Mouse (Mus musculus) stomach, postnatal 0 days (tissue): Measurements from ENCODE around the gene Gm28230. TPM values are rescaled to one million over a fixed set of nuclear protein-coding genes. Genes with fewer than 3 reads are reported as not detected.

Experiments used
- ATAC-seq: fragments of 200-750 bp; cut with Nextera tagmentation; 2 replicates; pipeline ENCODE4 v1.8.0; 2017; ENCODE audit not compliant: low FRiP score, low TSS enrichment
- DNase-seq: peaks from one replicate; pipeline ENCODE4 v3.0.0-alpha.2; 2016; ENCODE audit warnings: low spot score
- H3K27ac ChIP-seq: fragments of 300-500 bp; sonication (generic); replicated peaks from 2 replicates; pipeline ENCODE4 v1.5.1; 2014; ENCODE audit warnings: mild to moderate bottlenecking, control low read depth
- H3K27me3 ChIP-seq: fragments of 300-500 bp; sonication (generic); 2 replicates; pipeline ENCODE4 v1.6.1; 2014; ENCODE audit warnings: low read length; ENCODE audit not compliant: control insufficient read depth, insufficient read depth
- H3K36me3 ChIP-seq: fragments of 300-500 bp; sonication (generic); 2 replicates; pipeline ENCODE4 v1.6.1; 2014; ENCODE audit warnings: low read length, mixed read lengths; ENCODE audit not compliant: control insufficient read depth, insufficient read depth
- H3K4me1 ChIP-seq: fragments of 300-500 bp; sonication (generic); replicated peaks from 2 replicates; pipeline ENCODE4 v1.6.1; 2014; ENCODE audit warnings: antibody characterized with exemption; ENCODE audit not compliant: control insufficient read depth, insufficient read depth
- H3K4me2 ChIP-seq: fragments of 300-500 bp; sonication (generic); replicated peaks from 2 replicates; pipeline ENCODE4 v1.6.1; 2014; ENCODE audit warnings: low read depth, mild to moderate bottlenecking, control low read depth, moderate library complexity
- H3K4me3 ChIP-seq: fragments of 300-500 bp; sonication (generic); 2 replicates; pipeline ENCODE4 v1.5.1; 2014; ENCODE audit warnings: low read depth, low read length, control low read depth
- H3K9ac ChIP-seq: fragments of 300-500 bp; sonication (generic); 2 replicates; pipeline ENCODE4 v1.6.1; 2014; ENCODE audit warnings: mild to moderate bottlenecking, low read length, control low read depth, mixed read lengths
- H3K9me3 ChIP-seq: fragments of 300-500 bp; sonication (generic); 2 replicates; pipeline ENCODE4 v1.6.1; 2016; ENCODE audit warnings: low read length; ENCODE audit not compliant: control insufficient read depth
- CTCF ChIP-seq: IDR thresholded peaks from 2 replicates; pipeline ENCODE4 v1.5.1; 2016; ENCODE audit warnings: antibody characterized with exemption, low read depth, mild to moderate bottlenecking, moderate library complexity
- EP300 ChIP-seq: optimal IDR thresholded peaks from 2 replicates; pipeline ENCODE3; 2016; ENCODE audit warnings: antibody characterized with exemption
- WGBS: fragments of 180-500 bp; shearing (Covaris S2); extraction: QIAGEN DNeasy Blood & Tissue Kit; methylation state at CpG from one replicate; pipeline ENCODE4 v1.1.7; 2014; 5-methylcytosine and 5-hydroxymethylcytosine counted together
- polyA plus RNA-seq: library from polyadenylated mRNA; unstranded; fragments of >200 nt; fragmentation: Nextera tagmentation; extraction: Ambion mirVana; gene quantifications from 2 replicates; pipeline ENCODE4 v1.2.1, GENCODE M21; 2015

Gm28230 gene
- polyA plus RNA-seq, result not detected in 2 replicates

DNA sequence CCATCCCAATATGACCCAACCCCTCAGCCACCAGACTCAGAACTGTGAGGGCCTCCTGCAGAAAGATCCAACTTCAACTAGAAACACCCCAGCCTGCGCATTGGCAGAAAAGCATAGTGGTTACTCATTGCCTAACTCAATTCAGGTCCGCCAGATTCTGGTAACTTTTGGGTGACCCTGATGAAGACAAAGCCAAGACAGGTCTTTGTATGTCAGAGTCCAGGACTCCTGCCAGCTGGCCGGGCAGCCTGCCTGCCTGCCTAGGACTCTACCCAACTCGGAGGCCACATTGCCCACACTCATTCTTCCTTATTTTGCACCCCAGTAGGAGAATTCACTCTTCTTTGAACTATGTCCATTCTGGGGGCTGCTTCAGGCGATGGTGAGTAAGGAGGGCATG lies at the start of gene Gm28230:
Gm28230 (plus strand) TSS at position 178 of the 400 bp plus-strand sequence.
- Histone ChIP-seq H3K4me3 (peak within 1 kb of the TSS; percentile 12), H3K4me2 (peak within 1 kb of the TSS; percentile 23; the same call in 1 of the 2 replicates), H3K4me1 (no peaks in the 10 kb centered on the region), H3K27me3 (peaks cover 35% of the 10 kb centered on the region), H3K27ac (no peak within 1 kb of the TSS), H3K36me3 (no peaks in the 10 kb centered on the region), H3K9me3 (no peaks in the 10 kb centered on the region), H3K9ac (no peak within 1 kb of the TSS)
- 30% methylated on average over 5 of the region's 5 CpGs for WGBS
- TF ChIP-seq EP300, result no peak
- TF ChIP-seq CTCF, result no peak
- ATAC-seq (no peak), DNase-seq (no peak)

DNA sequence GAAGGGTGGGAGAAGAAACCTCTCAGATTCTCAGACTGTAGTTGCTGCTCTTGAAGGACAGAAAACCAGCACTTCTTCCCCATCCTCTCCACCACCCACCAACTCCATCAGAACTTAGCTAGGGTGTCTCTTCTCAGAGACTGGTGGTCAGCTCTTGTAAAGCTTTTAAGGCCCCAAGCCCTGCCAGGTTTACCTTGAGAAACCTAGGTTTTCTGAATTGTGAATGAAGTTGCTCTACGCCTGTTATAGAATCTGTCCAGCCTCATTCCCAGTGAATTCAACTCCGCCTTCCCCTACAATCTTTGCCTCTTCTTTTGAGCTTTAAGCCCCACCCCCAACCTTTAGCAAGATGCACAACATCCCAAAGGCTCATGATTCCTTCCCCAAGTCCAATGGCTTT lies 49.4 kb upstream of the Gm28230 start:
- Histone ChIP-seq H3K9me3 (no peaks in the 10 kb centered on the region), H3K4me2 (no peak overlapping the region), H3K4me3 (no peak overlapping the region), H3K36me3 (no peaks in the 10 kb centered on the region), H3K4me1 (no peaks in the 10 kb centered on the region), H3K27ac (no peak overlapping the region), H3K27me3 (peaks cover 53% of the 10 kb centered on the region), H3K9ac (no peak overlapping the region)
- ATAC-seq, result no peak
- 24% methylated on average over 2 of the region's 2 CpGs for WGBS
- DNase-seq, result no peak
- TF ChIP-seq CTCF, result no peak
- no peak for TF ChIP-seq EP300

DNA sequence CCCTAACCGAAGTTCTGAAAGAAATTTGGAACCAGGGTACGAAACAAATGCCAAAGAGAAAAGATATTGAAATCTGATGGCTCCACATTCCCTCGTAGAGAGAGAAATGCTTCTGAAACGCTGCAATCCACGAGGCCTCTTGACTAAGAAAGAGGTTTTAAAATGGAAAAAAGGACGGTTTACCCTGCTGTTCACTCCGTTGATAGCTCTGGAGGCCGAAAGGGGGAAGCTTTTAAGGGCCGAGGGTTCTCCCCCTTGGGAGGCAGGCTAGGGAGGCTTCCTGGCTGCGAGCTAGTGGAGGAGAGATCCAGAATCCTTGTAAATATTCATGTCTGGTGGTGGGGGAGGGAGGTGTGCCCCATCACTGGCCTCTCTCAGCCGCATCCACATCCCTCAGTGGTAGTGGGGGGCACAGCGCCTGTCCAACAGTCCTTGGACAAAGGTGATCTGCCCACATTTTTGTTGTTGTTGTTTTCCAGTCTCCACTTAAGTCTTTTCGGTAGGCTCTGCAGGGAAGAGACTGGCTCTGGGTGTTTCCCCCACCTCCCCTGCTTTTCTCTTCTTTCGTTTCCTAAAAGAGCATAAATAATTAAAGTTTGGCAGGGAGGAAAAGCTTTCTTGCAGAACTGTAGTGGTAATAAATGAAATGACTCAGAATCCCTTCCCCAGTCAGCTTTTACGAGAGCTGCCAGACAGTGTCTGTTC lies 47.5 kb upstream of the Gm28230 start, which contains the start of gene Hoxd11:
Hoxd11 (plus strand) TSS at position 667 of the 705 bp plus-strand sequence.
- no peak within 1 kb of the TSS for H3K9ac ChIP-seq
- TF ChIP-seq CTCF, result no peak
- TF ChIP-seq EP300, result no peak
- no peaks in the 10 kb centered on the region for H3K4me1 ChIP-seq
- H3K36me3 ChIP-seq, result no peaks in the 10 kb centered on the region
- DNase-seq (no peak), ATAC-seq (no peak)
- no peak within 1 kb of the TSS for H3K27ac ChIP-seq
- H3K4me3 ChIP-seq, result no peak within 1 kb of the TSS
- peaks cover 51% of the 10 kb centered on the region for H3K27me3 ChIP-seq
- 4% methylated on average over 15 of the region's 15 CpGs for WGBS
- no peak within 1 kb of the TSS for H3K4me2 ChIP-seq
- no peaks in the 10 kb centered on the region for H3K9me3 ChIP-seq

DNA sequence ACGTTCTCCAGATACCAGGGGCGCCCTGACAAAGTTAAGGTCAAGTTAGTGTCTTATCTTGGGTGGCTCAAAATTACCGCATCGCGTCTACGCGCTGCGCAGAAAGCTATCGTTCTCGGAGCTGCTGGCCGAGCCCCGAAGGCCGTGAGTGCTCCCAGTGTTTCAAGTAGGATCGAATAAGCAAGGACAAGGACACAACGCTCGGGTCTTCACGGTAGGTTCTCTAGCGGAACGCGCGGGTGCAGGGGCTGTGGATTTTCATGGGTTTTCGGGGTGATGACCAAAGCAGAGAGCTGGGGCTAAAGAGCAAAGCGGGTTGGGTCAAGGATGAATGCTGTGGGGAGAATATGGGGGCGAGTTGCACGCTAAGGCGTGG lies 46.9 kb upstream of the Gm28230 start:
- H3K27ac ChIP-seq, result no peak overlapping the region
- no peaks in the 10 kb centered on the region for H3K4me1 ChIP-seq
- H3K36me3 ChIP-seq, result no peaks in the 10 kb centered on the region
- TF ChIP-seq CTCF, result no peak
- no peak for TF ChIP-seq EP300
- DNase-seq (peak; percentile 10), ATAC-seq (no peak)
- H3K27me3 ChIP-seq, result peaks cover 53% of the 10 kb centered on the region
- H3K4me2 ChIP-seq, result no peak overlapping the region
- no peak overlapping the region for H3K9ac ChIP-seq
- no peaks in the 10 kb centered on the region for H3K9me3 ChIP-seq
- no peak overlapping the region for H3K4me3 ChIP-seq
- WGBS, result 1% methylated on average over 26 of the region's 26 CpGs

DNA sequence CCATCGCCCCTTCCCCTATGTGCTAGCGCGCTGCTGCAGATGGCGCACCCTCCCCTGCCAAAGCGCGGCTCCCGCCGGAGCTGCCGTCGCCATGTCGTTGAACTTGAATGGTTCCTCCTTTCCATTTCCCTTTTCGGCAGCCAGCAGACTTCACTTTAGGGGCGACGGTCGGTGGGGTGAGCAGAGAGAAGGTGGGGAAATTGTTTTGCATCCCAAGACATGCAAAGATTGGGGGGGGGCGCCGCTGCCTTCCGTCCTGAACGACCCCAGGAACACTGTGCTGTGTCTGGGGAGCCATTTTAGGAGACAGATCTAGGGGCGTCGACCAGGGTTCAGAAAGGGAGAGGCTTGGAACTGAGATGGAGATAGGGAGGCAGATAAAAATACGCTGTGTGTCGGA lies 46.5 kb upstream of the Gm28230 start:
- H3K4me2 ChIP-seq, result no peak overlapping the region
- WGBS, result 2% methylated on average over 23 of the region's 23 CpGs
- DNase-seq, result peak; percentile 13
- no peak overlapping the region for H3K4me3 ChIP-seq
- peaks cover 54% of the 10 kb centered on the region for H3K27me3 ChIP-seq
- no peaks in the 10 kb centered on the region for H3K9me3 ChIP-seq
- no peak overlapping the region for H3K27ac ChIP-seq
- H3K9ac ChIP-seq, result no peak overlapping the region
- H3K36me3 ChIP-seq, result no peaks in the 10 kb centered on the region
- ATAC-seq, result no peak
- TF ChIP-seq CTCF (no peak), EP300 (no peak)
- no peaks in the 10 kb centered on the region for H3K4me1 ChIP-seq
